Mouse (Mus musculus): Measurements from ENCODE around the gene Cabp1. TPM values are rescaled to one million over a fixed set of nuclear protein-coding genes. Genes with fewer than 3 reads are reported as not detected.

Gene Cabp1
- polyA plus RNA-seq, 1 experiment from 2014 or later, result 1.1 TPM

DNA sequence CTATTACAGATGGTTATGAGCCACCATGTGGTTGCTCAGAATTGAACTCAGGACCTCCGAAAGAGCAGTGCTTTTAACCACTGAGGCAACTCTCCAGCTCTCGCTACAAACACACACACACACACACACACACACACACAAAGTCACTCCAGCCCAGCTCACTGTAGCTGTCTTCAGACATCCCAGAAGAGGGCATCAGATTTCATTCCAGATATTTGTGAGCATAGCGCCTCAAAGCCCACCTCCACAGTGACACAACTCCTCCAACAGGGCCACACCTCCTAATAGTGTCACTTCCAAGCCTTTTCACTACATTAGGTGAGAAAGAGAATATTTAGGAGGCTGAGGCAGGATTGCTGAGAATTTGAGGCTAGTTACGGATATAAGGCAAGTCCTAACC is 55.1 kb downstream of the Cabp1 start:
- no peak overlapping the region for H3K4me2 ChIP-seq
- H3K36me3 ChIP-seq, result peaks cover 17% of the 10 kb centered on the region
- no peak overlapping the region for H3K9ac ChIP-seq (replicated peaks)
- ATAC-seq (ENCODE audit: insufficient number of reproducible peaks, insufficient read depth, low FRiP score, low TSS enrichment, low read depth), result no peak
- no peak overlapping the region for H3K4me3 ChIP-seq (replicated peaks)
- peaks cover 4% of the 10 kb centered on the region; the same call in 1 of the 2 replicates for H3K4me1 ChIP-seq (replicated peaks)
- H3K27me3 ChIP-seq, result no peaks in the 10 kb centered on the region
- WGBS, result 62% methylated on average over 4 of the region's 4 CpGs
- no peaks in the 10 kb centered on the region for H3K9me3 ChIP-seq
- no peak overlapping the region for H3K27ac ChIP-seq

DNA sequence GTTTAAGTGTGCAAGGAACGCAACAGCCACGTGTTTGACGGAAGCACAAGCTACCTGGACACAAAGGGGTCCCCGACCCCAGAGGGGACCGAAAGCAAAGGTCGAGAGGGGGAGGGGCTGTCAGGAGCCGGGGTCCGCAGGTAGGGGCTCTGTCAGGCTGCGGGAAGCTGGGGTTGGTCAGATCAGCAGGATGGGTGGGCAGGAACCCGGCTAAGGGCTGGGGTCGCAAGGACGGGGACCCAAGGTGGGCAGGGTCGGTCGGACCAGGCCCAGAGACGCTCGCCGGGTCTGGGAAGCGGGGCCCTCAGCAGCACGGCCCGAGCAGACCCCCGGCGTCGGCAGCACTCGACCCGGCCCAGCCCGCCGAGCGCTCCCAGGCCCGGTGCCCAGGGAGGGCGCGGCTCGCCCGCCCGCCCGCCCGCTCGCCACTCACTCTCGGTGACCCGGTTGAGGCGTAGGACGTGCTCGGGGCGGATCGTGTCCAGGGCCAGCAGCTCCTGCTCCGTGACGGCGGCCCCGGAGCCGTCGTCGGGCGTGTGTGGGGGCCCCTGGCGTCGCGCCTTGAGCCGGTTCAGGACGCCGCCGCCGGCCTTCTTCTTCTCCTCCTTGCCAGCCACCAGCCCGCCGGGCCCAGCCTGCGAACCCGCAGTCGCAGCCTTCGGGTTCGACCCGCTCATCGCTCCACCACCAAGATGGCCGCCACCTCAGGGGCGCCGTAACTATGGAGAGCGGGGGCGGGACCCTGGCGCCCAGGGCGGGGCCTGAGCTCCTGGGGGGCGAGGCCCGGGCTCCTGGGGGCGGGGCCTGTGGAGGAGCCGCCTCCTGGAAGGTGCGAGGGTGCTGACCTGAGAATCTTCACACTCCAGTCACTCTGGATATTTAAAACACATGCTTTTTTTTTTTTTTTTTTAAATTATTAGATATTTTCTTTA is 59.7 kb downstream of the Cabp1 start, which contains the start of gene Unc119b:
Gene Unc119b, minus strand, starts transcription at position 742 of the 932 bp plus-strand sequence.
- Histone ChIP-seq H3K4me3 (replicated peaks) (peak within 1 kb of the TSS; percentile 97), H3K36me3 (peaks cover 27% of the 10 kb centered on the region), H3K4me2 (peak within 1 kb of the TSS; percentile 88), H3K9me3 (no peaks in the 10 kb centered on the region), H3K4me1 (replicated peaks) (peaks cover 21% of the 10 kb centered on the region), H3K9ac (replicated peaks) (peak within 1 kb of the TSS; percentile 88), H3K27me3 (no peaks in the 10 kb centered on the region), H3K27ac (peak within 1 kb of the TSS; percentile 59)
- WGBS, result under 1% methylated on average over 62 of the region's 81 CpGs
- peak; percentile 85 for ATAC-seq (ENCODE audit: insufficient number of reproducible peaks, insufficient read depth, low FRiP score, low TSS enrichment, low read depth)

DNA sequence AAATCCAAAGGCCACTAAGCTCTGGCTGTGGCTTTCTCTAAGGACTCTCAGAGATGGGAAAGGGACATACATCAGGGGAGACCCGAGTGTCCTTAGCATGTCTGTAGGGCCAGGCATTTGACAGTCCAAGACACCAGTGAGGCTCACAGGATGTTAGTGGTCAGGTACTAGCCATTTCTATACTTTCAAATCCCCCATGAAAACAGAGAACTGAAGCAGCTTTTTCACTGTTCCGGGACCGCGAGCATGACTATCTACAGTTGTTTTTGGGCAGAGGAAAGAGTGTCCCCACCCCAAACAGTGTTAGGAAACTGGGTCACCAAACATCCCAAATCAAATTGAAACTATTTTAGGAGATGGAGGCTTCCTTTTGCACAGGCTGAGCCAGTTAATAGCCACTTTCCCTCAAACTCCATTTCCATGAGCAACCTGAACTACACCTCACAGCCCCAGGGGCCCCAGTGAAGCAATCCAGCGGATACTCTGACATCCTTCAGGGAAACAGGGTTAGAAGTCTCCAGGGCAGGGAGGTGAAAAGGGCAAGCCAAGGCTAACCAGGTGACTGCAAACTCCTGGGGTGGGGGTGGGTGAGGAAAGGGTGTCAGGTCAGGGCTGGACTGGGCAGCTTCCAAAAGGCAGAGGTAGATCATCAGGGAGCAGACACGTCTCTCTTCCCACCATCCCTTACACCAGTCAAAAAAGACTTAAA is 60.7 kb downstream of the Cabp1 start:
- H3K9me3 ChIP-seq, result no peaks in the 10 kb centered on the region
- peaks cover 16% of the 10 kb centered on the region for H3K4me1 ChIP-seq (replicated peaks)
- WGBS, result 56% methylated on average over 6 of the region's 6 CpGs
- peak overlapping the region; percentile 88 for H3K9ac ChIP-seq (replicated peaks)
- H3K4me3 ChIP-seq (replicated peaks), result peak overlapping the region; percentile 97
- no peak for ATAC-seq (ENCODE audit: insufficient number of reproducible peaks, insufficient read depth, low FRiP score, low TSS enrichment, low read depth)
- no peak overlapping the region for H3K27ac ChIP-seq
- H3K4me2 ChIP-seq, result peak overlapping the region; percentile 88
- peaks cover 37% of the 10 kb centered on the region for H3K36me3 ChIP-seq
- no peaks in the 10 kb centered on the region for H3K27me3 ChIP-seq

DNA sequence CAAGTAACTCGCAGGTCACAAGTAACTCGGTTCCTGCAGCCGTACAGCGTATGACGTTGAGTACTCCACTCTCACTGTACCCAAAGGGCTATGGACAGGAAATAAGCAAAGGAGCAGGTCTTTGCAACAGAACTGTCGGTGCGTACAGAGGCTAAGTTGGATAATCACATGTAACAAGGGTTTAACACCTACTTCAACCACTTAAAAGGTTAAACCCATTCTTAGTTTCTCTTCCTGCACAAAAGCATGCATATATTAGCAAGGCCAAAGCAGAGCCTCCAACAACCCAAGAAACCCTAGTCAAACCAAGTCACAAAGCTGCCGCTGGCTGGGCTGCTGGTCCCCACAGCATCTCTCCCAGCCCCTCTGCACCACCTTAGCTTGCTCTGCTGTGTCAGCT is 61.7 kb downstream of the Cabp1 start:
- no peak overlapping the region for H3K27ac ChIP-seq
- ATAC-seq (ENCODE audit: insufficient number of reproducible peaks, insufficient read depth, low FRiP score, low TSS enrichment, low read depth), result no peak
- H3K4me2 ChIP-seq, result peak overlapping the region; percentile 88; the same call in 1 of the 2 replicates
- H3K9ac ChIP-seq (replicated peaks), result peak overlapping the region; percentile 42; the same call in 1 of the 2 replicates
- peaks cover 16% of the 10 kb centered on the region for H3K4me1 ChIP-seq (replicated peaks)
- peaks cover 47% of the 10 kb centered on the region for H3K36me3 ChIP-seq
- H3K27me3 ChIP-seq, result no peaks in the 10 kb centered on the region
- peak overlapping the region; percentile 97; the same call in 1 of the 2 replicates for H3K4me3 ChIP-seq (replicated peaks)
- H3K9me3 ChIP-seq, result no peaks in the 10 kb centered on the region
- 89% methylated on average over 8 of the region's 8 CpGs for WGBS

DNA sequence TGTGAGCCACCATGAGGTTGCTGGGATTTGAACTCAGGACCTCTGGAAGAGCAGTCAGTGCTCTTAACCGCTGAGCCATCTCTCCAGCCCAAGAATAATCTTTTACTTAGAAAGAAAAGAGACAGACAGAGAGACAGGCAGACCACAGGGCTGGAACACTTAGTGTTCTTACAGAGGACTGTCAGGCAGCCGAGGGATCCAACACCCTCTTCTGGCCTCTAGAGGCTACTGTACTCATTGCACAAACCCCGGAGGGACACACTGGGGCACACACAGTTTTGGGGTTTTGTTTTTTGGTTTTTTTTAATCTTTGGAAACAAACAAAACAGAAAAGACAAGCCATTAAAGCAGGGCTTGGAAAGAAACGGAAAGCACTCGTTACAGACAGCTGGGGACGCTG is 64.9 kb downstream of the Cabp1 start:
- WGBS, result 94% methylated on average over 6 of the region's 6 CpGs
- no peak overlapping the region for H3K27ac ChIP-seq
- ATAC-seq (ENCODE audit: insufficient number of reproducible peaks, insufficient read depth, low FRiP score, low TSS enrichment, low read depth), result no peak
- no peak overlapping the region for H3K9ac ChIP-seq (replicated peaks)
- peaks cover 26% of the 10 kb centered on the region for H3K4me1 ChIP-seq (replicated peaks)
- H3K9me3 ChIP-seq, result no peaks in the 10 kb centered on the region
- H3K4me3 ChIP-seq (replicated peaks), result no peak overlapping the region
- H3K36me3 ChIP-seq, result peaks cover 74% of the 10 kb centered on the region
- H3K27me3 ChIP-seq, result no peaks in the 10 kb centered on the region
- no peak overlapping the region for H3K4me2 ChIP-seq

DNA sequence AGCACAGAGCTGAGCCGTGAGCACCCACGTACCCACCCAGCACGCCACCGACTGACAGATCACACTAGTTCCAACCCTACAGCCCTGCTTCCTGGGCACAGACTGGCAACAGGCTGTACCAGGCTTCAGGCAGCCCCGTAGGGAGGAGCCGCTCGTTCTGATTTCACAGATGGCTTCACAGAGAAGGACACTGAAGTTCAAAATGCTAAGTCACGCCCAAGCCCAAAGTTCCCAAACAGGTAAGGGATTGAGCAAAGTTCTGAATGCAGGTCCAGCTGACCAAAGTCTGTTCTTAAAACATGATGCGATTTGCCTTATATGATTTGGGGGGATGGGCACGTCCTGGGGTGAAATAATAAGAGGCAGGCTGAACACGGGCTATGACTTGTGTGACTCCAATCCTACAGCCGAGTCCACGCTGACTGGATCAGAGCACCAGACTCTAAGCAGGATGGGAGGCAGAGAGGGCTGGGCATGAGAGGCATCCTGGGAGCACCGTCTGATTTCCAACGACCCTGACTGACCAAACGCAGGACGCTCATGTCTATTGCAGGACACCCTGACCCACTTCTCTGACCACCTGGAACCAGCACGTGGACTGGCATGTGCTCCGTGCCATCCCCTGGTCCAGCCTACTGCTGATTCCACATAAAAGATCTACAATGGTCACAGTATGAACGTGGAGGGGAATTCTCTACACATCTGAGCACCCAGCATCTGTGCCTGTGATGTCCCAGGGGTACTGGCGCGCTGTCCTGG is 66.6 kb downstream of the Cabp1 start:
- Histone ChIP-seq H3K27me3 (no peaks in the 10 kb centered on the region), H3K4me2 (no peak overlapping the region), H3K9me3 (no peaks in the 10 kb centered on the region), H3K9ac (replicated peaks) (no peak overlapping the region), H3K27ac (no peak overlapping the region), H3K4me3 (replicated peaks) (no peak overlapping the region), H3K36me3 (peaks cover 91% of the 10 kb centered on the region), H3K4me1 (replicated peaks) (peaks cover 13% of the 10 kb centered on the region)
- no peak for ATAC-seq (ENCODE audit: insufficient number of reproducible peaks, insufficient read depth, low FRiP score, low TSS enrichment, low read depth)
- 91% methylated on average over 22 of the region's 22 CpGs for WGBS

DNA sequence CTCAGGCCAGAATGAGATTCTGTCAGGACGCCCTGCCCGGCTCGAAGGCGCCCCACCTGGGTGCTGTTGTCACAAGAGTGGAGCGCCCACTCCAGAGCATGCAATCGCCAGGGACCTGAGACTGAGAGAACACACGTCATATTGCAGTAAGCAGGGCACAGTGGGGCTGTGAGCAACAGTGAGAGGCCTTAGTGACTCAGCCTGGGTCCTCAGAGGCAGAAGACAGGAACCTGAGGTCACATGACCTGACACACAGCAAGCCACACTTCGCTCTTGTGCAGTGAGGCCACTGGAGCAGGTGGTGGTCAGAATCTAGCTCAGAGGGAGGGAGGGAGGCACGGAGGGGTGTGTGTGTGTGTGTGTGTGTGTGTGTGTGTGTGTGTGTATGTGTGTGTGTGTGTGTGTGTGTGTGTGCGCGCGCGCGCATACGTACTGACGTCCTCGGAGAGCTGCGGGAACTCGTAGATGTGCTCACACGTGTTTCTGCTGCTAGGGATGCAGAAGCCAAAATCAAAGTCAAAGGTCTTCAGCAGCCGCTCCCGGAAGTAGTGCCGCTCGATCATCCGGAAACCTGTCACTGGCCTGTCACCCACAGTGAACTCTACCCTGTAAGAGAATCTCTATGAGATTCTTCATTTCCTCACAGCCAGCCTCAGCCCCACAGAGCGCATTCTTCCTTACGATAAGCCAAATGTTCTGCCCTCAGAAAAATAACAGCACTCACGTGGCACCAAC is 67.4 kb downstream of the Cabp1 start:
- 94% methylated on average over 28 of the region's 28 CpGs for WGBS
- Histone ChIP-seq H3K4me2 (no peak overlapping the region), H3K9ac (replicated peaks) (no peak overlapping the region), H3K4me3 (replicated peaks) (no peak overlapping the region), H3K27me3 (no peaks in the 10 kb centered on the region), H3K36me3 (peaks cover 92% of the 10 kb centered on the region), H3K27ac (no peak overlapping the region), H3K4me1 (replicated peaks) (peaks cover 10% of the 10 kb centered on the region), H3K9me3 (no peaks in the 10 kb centered on the region)
- no peak for ATAC-seq (ENCODE audit: insufficient number of reproducible peaks, insufficient read depth, low FRiP score, low TSS enrichment, low read depth)

DNA sequence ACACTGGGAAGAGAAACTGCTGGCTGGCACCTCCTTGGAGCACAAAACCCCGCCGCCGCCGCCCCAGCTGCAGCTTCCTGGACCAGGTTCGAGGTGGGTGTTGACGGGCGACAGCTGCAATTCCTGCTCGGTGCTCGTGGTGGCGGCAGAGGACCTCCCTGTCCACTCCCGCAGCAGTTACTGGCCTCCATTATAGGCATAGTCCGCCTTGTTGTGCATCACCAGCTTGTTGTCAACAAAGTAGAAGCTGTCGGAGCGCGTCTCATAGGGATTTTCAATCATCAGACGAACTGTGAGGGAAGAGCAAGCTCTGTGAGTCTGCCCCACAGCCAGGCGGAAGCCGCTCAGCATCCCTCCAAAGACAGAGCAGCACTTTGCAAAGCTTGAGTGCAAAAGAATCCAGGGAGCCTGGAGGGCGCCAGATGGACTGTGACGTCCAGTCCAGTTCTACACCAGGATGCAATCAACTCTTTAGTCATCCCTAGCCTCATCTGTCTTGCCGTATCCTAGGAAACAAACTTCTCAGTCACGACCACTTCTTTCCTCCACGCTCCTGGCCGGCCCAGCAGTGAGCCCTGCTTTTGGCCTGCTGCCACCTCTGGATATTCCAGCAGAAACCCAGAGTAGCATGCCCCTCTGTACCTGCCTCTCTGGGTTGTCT is 68.8 kb downstream of the Cabp1 start:
- WGBS, result 31% methylated on average over 24 of the region's 24 CpGs
- Histone ChIP-seq H3K4me3 (replicated peaks) (no peak overlapping the region), H3K27ac (peak overlapping the region; percentile 25; the same call in 1 of the 2 replicates), H3K9ac (replicated peaks) (no peak overlapping the region), H3K27me3 (no peaks in the 10 kb centered on the region), H3K4me2 (no peak overlapping the region), H3K9me3 (no peaks in the 10 kb centered on the region), H3K4me1 (replicated peaks) (peaks cover 10% of the 10 kb centered on the region), H3K36me3 (peaks cover 81% of the 10 kb centered on the region)
- ATAC-seq (ENCODE audit: insufficient number of reproducible peaks, insufficient read depth, low FRiP score, low TSS enrichment, low read depth), result no peak

DNA sequence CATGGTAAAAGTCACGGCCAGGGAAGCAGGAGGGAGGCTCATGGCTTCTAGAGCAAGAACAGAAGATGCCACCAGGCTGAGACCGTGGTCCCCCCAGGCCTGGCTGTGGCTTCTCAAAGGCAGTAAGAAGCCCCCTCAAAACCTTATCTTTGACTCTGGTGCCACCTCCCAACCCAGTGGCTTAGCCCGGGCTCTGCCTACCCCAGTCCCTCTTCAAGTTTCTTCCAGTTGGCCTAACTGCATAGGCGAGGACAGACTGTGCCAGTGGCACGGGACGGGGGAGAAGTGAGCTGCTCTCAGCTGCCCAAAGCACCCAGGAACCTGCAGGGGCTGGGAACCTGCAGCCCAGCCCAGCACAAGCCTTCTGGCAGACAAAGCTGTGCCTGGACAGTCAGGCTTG is 69.5 kb downstream of the Cabp1 start:
- no peak overlapping the region for H3K9ac ChIP-seq (replicated peaks)
- H3K4me1 ChIP-seq (replicated peaks), result peaks cover 10% of the 10 kb centered on the region
- ATAC-seq (ENCODE audit: insufficient number of reproducible peaks, insufficient read depth, low FRiP score, low TSS enrichment, low read depth), result no peak
- 90% methylated on average over 6 of the region's 6 CpGs for WGBS
- peaks cover 74% of the 10 kb centered on the region for H3K36me3 ChIP-seq
- no peaks in the 10 kb centered on the region for H3K27me3 ChIP-seq
- no peak overlapping the region for H3K4me2 ChIP-seq
- no peaks in the 10 kb centered on the region for H3K9me3 ChIP-seq
- H3K4me3 ChIP-seq (replicated peaks), result no peak overlapping the region
- 0 out of 2 replicates have a peak overlapping the region, but pooled peaks have one; percentile 7 for H3K27ac ChIP-seq

DNA sequence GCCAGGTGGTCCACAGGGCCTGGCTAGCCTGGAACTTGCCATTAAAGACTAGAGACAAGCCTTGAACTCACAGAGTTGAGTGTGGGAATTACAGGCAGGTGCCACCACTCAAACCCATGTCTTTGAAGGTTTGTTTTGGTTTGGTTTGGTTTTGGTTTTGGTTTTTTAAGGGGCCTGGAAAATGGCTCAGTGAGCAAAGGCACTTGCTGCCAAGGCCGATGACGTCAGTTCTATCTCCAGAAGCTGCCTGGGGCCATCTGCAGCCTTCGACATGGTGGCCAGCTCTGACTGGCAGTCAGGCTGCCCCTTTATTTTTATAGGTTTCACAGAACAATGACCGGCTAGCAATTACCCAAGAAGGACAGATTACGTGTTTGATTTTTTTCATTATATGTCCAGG is 73.2 kb downstream of the Cabp1 start:
- no peak for ATAC-seq (ENCODE audit: insufficient number of reproducible peaks, insufficient read depth, low FRiP score, low TSS enrichment, low read depth)
- WGBS, result 72% methylated on average over 5 of the region's 5 CpGs
- Histone ChIP-seq H3K27me3 (no peaks in the 10 kb centered on the region), H3K36me3 (peaks cover 56% of the 10 kb centered on the region), H3K4me1 (replicated peaks) (peaks cover 20% of the 10 kb centered on the region), H3K4me2 (no peak overlapping the region), H3K4me3 (replicated peaks) (no peak overlapping the region), H3K27ac (no peak overlapping the region), H3K9me3 (no peaks in the 10 kb centered on the region), H3K9ac (replicated peaks) (no peak overlapping the region)

Measured in limb, embryonic 12.5 days (tissue).